Mouse (Mus musculus) ES-Bruce4 (cell line): ENCODE data around the gene Nin. TPM values are rescaled to one million over a fixed set of nuclear protein-coding genes. Genes with fewer than 3 reads are reported as not detected.

Experiments used
- H3K27ac ChIP-seq: 2 replicates; pipeline ENCODE4 v1.5.1; 2012; ENCODE audit warnings: low read length, inconsistent platforms; ENCODE audit not compliant: insufficient read depth
- H3K27me3 ChIP-seq: 2 replicates; pipeline ENCODE4 v1.6.1; 2012; ENCODE audit warnings: mild to moderate bottlenecking, low read length, inconsistent platforms; ENCODE audit not compliant: control insufficient read depth, poor library complexity, insufficient read depth, severe bottlenecking
- H3K36me3 ChIP-seq: 2 replicates; pipeline ENCODE4 v1.6.1; 2012; ENCODE audit warnings: inconsistent platforms, mild to moderate bottlenecking, low read length, moderate library complexity; ENCODE audit not compliant: control insufficient read depth, poor library complexity, insufficient read depth, severe bottlenecking
- H3K4me1 ChIP-seq: one replicate; pipeline ENCODE4 v1.8.1; 2011; ENCODE audit warnings: low read length; ENCODE audit not compliant: control insufficient read depth, insufficient read depth
- H3K4me3 ChIP-seq: 2 replicates; pipeline ENCODE4 v1.5.1; 2011; ENCODE audit warnings: low read depth, mild to moderate bottlenecking, low read length
- H3K9ac ChIP-seq: 2 replicates; pipeline ENCODE4 v1.6.1; 2012; ENCODE audit warnings: low read depth, mild to moderate bottlenecking, inconsistent platforms; ENCODE audit not compliant: poor library complexity, severe bottlenecking
- H3K9me3 ChIP-seq: replicated peaks from 2 replicates; pipeline ENCODE4 v1.6.1; 2012; ENCODE audit warnings: mild to moderate bottlenecking, low read length, inconsistent platforms; ENCODE audit not compliant: control insufficient read depth, poor library complexity, insufficient read depth, severe bottlenecking
- CTCF ChIP-seq: IDR thresholded peaks from one replicate; pipeline ENCODE4 v1.8.1; 2011; ENCODE audit warnings: low read depth, low read length
- EP300 ChIP-seq: IDR thresholded peaks from 2 replicates; pipeline ENCODE4 v1.6.1; 2011; ENCODE audit warnings: low read depth, low read length; ENCODE audit not compliant: insufficient read depth
- POLR2A ChIP-seq: IDR thresholded peaks from one replicate; pipeline ENCODE4 v1.8.1; 2011; ENCODE audit warnings: low read length; ENCODE audit not compliant: insufficient read depth
- polyA plus RNA-seq: library from polyadenylated mRNA; stranded (reverse); fragments of >200 nt; gene quantifications from 2 replicates; pipeline ENCODE4 v1.2.4, GENCODE M21; 2011; ENCODE audit warnings: low read depth; ENCODE audit not compliant: missing spikeins, insufficient read depth, insufficient read length

Nin gene
- polyA plus RNA-seq, 1 experiment = 7.3 TPM

DNA sequence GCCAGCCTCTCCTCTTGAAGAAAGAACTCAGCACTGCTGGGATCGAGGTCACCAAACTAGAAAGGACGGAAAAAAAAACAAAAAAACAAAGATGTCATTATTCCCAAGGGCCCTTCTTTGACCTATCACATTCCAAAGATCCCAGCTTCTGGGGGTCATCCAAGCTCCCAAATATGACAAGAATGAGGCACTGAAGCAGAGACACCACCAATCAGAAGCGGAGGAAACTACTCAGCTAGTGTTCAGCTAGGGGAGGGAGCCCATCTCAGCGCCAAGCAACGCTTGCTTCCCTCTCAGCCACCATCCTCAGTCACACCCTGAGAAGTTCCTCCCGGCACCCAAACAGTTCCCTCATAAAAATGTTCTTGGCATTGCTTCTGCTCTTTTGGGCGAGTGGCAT is 62.8 kb downstream of the Nin start:
- Histone ChIP-seq H3K27ac (no peak overlapping the region), H3K9me3 (no peaks in the 10 kb centered on the region), H3K27me3 (no peaks in the 10 kb centered on the region), H3K4me1 (no peaks in the 10 kb centered on the region), H3K9ac (no peak overlapping the region), H3K4me3 (no peak overlapping the region), H3K36me3 (no peaks in the 10 kb centered on the region)
- TF ChIP-seq POLR2A = no peak
- no peak for TF ChIP-seq EP300
- no peak for TF ChIP-seq CTCF

DNA sequence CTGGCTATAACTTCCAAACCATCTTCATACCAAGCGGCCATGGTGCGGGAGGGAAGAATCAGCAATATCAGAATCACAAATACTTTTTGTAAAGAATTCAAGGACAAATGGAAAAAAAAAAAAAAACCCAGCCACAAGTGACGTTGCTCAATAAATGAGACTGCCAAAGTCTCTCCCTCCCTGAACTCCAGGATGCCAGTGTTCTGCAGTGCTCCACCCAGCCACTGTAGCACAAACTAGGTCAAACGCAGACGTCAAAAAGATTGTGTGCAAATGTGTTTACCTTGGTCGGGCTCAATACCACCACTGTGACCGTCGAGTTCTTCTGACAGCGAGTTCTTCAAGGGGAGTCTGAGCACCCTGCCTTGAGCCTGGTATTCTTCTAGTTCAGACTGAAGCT is 64.8 kb downstream of the Nin start:
- TF ChIP-seq EP300 (no peak), CTCF (no peak), POLR2A (no peak)
- H3K27ac ChIP-seq = no peak overlapping the region
- H3K36me3 ChIP-seq = no peaks in the 10 kb centered on the region
- H3K4me1 ChIP-seq = no peaks in the 10 kb centered on the region
- H3K4me3 ChIP-seq = no peak overlapping the region
- H3K9ac ChIP-seq = no peak overlapping the region
- H3K9me3 ChIP-seq = no peaks in the 10 kb centered on the region
- no peaks in the 10 kb centered on the region for H3K27me3 ChIP-seq

DNA sequence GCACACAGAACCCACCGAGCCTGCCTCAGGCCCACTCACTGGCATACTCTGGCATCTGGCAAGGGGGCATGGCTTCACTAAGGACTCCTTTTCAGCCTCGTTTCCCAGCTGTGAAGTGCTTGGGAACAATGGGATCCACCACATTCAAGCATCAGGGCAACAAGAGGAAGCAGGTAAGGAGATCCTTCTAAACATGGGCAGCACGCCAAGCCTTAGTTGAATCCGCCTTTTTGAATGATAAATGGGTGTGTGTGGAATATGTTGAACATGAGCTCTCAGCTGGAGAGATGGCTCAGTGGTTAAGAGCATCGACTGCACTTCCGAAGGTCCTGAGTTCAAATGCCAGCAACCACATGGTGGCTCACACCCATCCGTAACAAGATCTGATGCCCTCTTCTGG is 66.2 kb downstream of the Nin start:
- Histone ChIP-seq H3K27ac (no peak overlapping the region), H3K9ac (no peak overlapping the region), H3K4me3 (no peak overlapping the region), H3K4me1 (no peaks in the 10 kb centered on the region), H3K36me3 (no peaks in the 10 kb centered on the region), H3K27me3 (no peaks in the 10 kb centered on the region), H3K9me3 (no peaks in the 10 kb centered on the region)
- TF ChIP-seq POLR2A = no peak
- no peak for TF ChIP-seq EP300
- TF ChIP-seq CTCF = no peak

DNA sequence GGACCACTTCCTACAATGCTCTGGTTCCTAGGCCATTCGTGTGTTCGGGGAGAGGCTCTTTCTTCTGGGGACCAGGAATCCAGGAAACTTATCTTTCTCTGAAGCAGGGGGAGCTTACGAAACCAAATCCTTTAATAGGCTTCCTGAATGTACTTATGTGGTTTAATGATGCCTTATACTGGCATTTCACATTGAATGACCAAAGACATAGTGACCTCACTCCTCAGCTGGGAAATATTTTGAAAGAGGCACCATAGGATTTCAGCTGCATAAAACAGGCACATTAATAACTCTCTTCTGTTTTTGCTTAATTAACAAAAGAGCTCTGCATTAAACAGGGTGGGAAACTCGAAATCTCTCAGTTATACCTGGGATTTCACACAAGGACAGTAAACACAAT is 69.2 kb downstream of the Nin start:
- TF ChIP-seq EP300 = no peak
- no peak for TF ChIP-seq CTCF
- TF ChIP-seq POLR2A = no peak
- Histone ChIP-seq H3K27ac (no peak overlapping the region), H3K4me1 (no peaks in the 10 kb centered on the region), H3K4me3 (no peak overlapping the region), H3K27me3 (no peaks in the 10 kb centered on the region), H3K9me3 (no peaks in the 10 kb centered on the region), H3K36me3 (no peaks in the 10 kb centered on the region), H3K9ac (no peak overlapping the region)

DNA sequence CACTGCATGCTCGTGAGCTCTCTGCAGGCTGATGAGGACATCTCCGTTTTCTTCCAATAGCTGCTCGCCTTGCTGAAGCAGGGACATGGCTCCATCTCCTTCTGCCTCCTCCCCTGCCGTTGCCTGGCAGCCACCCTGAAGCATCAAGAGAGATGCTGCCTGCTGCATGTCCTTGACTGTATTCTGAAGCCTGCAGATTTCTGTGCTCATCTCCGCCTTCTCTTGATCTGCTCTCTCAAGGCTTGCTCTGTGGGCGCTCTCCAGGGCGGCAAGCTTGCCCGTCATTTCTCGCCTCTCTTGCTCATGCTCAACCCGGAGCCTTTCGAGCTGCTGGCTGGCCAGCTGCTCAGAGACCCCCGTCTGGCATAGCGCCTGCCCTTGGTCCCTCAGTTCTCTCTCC is 70.1 kb downstream of the Nin start:
- no peak overlapping the region for H3K4me3 ChIP-seq
- H3K9ac ChIP-seq = no peak overlapping the region
- H3K27me3 ChIP-seq = no peaks in the 10 kb centered on the region
- H3K27ac ChIP-seq = no peak overlapping the region
- no peaks in the 10 kb centered on the region for H3K36me3 ChIP-seq
- no peaks in the 10 kb centered on the region for H3K4me1 ChIP-seq
- TF ChIP-seq POLR2A (no peak), EP300 (no peak), CTCF (no peak)
- no peaks in the 10 kb centered on the region for H3K9me3 ChIP-seq

DNA sequence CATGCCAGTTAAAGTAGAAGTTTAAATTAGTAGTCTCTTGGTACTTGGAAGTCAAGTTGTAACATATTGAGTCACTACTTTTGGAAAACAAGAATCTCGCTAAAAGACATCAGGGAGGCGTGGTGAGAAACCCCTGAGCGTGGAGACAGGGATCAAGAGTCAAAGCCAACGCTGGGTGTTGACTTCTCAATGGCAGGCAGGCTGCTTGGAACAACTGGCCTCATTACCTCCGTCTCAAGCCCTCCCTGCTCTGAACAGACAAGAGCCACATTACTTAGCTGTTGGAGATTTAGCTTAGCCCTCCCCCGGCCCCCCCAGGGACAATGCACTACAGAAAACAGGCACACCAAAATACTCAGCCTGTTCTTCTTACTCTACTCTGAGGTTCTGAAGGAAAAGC is 72.5 kb downstream of the Nin start:
- H3K4me1 ChIP-seq = no peaks in the 10 kb centered on the region
- TF ChIP-seq EP300 (no peak), CTCF (no peak), POLR2A (no peak)

More for the DNA sequence above, 72.5 kb downstream of the Nin start:
- Histone ChIP-seq H3K27ac (no peak overlapping the region), H3K9ac (no peak overlapping the region), H3K27me3 (no peaks in the 10 kb centered on the region), H3K4me3 (no peak overlapping the region), H3K36me3 (no peaks in the 10 kb centered on the region), H3K9me3 (no peaks in the 10 kb centered on the region)
